Mouse (Mus musculus): ENCODE results near the gene Phf12.

Gene Phf12

DNA sequence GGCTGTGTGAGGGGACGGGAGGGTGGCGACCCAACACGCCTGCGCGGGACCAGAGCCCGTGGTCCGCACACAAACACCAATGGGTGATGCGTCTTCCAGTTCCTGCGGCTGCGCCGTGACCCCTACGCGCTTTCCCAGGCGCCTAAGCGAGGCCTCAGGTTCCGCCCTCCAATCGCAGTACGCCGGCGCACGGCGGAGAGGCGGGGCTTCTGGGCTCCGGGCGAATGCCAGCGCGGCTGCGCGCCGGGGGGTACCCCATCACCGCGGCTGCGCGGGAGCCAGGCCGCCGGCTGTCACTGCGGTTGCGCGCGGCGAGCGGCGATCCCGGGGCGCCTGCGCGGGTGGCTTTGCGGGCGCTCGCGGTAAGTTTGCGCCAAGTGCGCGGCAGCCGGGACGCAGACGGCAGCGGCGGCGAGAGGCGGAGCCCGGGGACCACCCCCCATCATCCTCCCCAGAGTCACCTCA is at the start of gene Phf12:
Gene Phf12 (plus strand): TSS at position 314 of the 465 bp plus-strand sequence.
- DNase-seq (ENCODE audit: low spot score) = peak; percentile 97

DNA sequence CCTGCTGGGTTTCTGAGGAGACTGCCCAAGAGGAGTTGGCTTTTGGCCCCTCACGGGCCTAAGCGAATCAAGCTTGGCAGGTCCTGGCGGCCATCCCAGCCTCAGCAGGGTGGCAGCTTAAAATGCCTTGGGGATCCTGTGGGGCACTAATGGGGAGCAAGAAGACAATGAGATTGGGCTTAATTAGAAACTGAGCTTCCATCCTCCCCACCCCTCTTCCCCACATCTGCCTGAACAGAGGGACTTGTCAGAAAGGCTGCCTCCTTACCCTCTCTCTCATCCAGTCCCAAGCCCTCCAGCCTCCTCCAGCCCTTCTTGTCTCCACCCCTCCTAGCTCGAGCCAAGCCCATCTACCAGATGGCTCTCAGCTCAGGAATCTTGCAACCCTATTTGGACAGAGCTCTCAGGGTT is 48.4 kb upstream of the Phf12 start:
- DNase-seq (ENCODE audit: low spot score) = no peak

DNA sequence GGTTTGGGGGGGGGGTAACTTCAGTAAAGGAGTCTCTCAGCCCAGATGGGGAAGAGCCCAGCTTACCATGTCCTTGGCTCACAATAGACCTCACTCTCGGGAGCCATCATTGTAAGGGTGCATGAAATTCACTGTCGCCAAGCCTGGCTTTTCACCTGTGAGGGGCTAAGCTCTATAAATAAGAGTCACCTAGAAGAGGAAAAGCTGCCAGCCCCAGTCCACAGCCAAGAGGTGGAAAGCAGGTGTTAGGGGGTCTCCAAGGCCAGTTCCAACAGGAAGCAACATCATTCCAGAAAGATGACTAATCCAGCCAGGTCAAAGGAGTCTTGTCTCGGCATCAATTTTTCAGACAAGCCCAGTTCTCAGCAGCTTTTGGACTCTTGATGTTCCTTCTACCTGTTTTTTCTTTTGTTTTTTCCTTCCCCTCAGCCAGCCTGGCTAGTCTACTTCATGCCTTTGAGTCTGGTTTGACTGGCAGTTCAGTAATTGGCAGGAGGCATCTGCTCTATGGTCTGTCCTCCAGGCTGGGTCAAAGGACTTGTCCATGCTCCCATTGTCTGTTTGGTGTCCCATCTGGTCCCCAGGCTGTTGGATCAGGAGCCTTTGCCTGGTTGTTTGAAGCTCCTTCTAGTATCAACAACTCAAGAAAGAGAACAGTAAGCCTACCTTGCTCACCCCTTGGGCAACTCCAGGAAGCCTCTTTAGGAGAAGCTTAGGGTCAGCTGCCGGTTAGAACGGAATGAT is 47.8 kb upstream of the Phf12 start:
- no peak for DNase-seq (ENCODE audit: low spot score)

DNA sequence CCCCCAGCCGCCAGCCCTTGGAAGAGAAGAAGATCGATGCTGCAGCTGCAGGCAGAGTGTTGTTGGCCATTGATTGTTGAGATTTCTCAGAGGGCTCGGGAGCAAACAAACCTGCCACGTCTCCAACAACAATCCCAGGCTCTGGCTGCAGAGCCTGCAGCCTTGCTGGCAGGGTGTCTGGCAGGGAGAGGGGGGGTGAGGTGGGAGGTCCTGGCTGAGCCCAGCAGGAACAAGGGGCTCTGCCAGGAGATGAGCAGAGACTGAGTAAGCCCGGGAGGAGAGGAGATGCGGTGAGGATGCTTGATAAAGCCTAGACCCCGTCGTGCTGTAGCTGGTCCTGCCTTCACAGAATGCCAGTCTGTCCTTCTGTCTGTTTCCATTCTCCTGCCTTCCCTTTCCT is 45.7 kb upstream of the Phf12 start:
- no peak for DNase-seq (ENCODE audit: low spot score)

DNA sequence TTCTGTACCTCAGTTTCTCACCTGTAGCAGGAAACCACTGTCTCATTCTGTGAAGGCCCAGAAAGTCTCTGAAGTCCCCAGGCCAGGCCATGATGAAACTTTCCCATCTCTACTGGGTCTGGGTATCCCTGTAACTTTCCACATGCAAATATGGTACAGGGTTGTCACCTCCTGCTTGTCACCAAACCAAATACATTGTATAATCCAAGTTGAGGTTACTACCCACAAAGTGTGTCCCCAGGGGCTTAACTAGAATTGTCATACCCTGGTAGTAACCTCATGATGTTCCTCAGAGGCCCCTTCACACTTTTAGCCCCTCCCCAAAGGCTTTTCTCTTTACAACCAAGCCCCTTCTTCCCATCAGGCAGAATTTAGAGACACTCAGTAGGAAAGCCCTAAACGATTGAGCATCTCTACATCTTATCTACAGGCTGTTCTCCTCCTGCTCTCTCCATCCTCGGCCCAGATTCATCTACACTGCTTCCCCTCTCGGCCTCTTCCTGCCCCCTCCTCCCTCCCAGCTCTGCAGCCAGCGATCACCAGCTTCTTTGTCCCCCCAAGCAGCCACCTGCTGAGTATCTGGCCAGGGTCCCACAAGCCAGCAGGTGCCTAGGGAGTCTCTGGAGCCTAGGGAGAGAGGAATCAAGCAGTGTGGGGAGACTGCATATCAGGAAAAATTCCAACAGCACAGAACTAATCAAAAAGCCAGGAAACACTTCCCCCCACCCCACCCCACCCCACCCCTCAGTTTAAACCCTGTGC is 44.7 kb upstream of the Phf12 start:
- no peak for DNase-seq (ENCODE audit: low spot score)

DNA sequence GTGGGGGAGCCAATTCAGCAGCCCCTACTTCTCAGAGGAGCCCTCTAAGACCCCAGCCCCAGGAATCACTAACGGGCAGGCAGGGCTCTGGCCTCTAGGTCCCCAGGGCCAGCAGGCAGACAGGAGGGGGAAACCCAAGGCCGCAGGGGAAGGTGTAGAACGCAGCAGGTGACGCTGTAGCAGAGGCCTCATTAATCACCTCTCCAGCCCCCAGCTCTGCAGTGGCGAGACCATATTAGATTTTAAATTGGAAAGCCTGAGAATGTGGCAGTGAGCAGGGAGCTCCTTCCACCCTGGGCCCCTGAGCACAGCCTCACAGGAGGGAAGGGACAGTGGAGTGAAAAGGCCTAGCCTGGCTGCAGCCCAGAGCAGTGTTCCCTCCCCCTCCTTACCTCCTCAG is 40.3 kb upstream of the Phf12 start:
- no peak for DNase-seq (ENCODE audit: low spot score)

DNA sequence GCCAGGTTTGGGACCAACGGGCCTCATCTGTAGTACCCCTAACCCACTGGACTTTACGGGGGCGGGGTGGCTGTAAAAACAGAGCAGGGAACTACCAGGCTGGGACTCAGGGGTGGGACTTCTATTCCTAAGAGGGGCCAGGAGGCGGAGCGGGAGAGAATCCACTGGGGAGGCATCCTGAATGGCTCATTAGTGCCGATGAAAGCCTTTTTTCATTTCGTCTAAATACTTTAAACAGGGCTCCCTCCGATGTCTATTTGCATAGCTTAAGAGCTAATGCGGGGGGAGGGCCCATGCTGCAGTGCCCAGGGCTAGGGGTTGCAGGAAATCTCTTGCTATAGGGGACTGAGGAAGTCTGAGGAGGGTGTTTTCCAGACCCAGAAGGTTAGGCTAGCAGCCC is 34.7 kb upstream of the Phf12 start:
- no peak for DNase-seq (ENCODE audit: low spot score)

DNA sequence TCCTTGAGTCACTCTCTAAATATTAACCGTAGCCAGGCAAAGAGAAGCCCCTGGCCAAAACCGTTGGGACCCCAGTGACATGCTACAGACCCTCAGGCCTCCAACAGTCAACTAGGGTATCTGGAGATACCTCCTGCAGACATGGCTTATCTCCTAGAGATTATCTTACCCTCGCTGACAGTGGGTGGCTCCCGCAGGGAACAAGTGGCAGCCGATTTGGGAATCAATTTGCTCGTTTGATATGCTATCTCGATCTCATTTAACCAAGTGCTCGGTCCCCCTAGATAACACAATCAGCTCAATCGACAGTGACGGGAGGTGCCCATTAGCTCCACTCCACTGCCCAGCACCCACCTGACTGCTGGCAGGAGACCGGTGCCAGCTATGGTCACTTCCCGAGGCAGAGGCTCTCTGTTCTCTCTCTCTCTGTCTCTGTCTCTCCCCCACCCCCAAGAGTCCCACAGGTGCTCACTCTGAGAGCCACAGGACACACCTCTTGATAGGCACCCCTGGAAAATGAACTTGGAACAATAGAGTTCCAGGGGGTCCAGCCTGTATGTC is 32.3 kb upstream of the Phf12 start:
- no peak for DNase-seq (ENCODE audit: low spot score)

DNA sequence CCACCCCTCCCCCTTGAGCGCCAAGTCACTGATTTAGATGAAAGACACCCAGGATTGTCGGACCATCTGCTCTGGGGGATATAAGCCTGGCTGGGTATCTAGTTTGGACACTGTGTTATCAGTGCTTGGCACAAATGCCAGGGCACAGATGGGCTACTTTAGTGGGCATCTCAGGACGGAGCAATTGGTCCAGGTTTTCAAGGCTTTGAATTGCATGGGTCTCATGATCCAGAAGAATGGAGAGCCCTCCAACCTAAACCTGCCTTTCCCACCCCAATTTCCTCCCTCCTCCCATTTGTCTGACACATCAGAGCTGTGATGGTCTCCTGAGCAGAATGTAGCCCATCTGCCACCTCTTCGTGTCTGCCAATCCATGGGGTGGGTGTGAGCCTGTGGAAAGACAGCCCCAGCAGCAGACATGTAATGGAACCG is 31.7 kb upstream of the Phf12 start:
- no peak for DNase-seq (ENCODE audit: low spot score)

DNA sequence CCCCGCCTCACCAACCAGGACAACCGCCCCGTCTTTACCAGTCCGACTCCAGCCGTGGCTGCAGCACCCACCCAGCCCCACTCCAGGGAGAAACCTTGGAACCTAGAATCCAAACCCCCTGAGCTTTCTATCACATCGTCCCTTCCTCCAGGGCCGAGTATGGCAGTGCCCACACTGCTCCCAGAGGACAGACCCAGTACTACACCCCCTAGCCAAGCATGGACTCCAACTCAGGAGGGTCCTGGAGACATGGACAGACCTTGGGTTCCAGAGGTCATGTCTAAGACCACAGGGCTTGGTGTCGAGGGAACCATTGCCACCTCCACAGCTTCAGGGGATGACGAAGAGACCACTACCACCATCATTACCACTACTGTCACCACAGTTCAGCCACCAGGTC is 28.9 kb upstream of the Phf12 start:
- no peak for DNase-seq (ENCODE audit: low spot score)

DNA sequence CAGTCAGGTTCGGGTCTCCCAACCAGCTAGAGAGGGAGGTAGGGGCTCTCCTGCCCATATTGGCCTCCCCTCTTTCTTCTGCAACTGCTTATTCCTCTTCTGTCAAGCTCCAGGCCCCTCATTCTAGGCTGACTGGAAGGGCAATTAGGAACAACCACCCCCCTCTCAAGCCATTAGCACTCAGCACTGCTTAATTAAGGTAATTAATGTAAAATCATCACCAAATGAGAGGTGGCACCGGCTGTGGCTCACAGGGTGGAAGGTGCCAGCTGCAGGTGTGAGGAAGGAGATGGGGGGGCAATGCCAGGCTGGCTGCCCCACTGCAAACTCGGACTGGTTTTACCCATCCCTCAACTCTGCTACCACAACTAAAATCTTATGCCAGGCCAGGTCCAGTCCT is 26.1 kb upstream of the Phf12 start:
- DNase-seq (ENCODE audit: low spot score) = no peak

DNA sequence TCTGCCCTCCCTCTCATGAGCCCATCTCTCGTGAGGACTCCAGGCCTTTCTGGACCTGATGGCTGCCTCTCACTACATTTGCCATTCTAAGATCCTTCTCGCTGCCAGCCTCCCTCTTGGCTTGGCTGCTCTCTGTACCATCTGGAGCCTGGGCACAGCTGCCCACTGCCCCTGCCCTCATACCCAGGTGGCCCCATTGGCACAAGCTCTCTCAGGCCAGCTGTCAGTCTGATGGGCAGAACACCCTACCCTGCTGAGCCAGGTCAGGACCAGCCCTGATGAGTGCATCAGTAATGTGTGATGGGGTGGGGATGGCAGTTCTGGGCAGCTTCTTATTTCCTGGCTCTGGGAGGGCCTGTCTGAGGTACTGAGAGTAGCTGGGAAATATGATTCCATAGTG is 24.3 kb upstream of the Phf12 start:
- no peak for DNase-seq (ENCODE audit: low spot score)

DNA sequence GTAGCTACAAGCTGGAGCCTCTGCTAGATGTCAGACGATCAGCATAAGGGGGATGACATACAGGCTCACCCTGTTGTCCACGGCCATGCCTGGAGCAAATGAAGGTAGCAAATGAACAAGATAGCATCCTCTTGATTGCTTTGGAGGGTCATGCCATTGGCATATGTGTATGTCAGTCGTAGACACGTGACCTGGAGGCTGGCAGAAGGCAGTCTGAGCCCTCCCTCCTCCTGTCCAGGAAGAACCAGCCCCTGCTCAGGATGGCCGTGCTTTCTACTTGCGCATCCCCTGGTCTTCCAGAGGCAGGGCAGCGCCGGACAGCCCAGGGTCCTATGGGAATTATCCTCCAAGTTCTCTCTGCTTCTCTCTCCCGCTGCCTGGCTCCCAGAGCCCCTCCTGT is 23.6 kb upstream of the Phf12 start:
- DNase-seq (ENCODE audit: low spot score) = no peak

DNA sequence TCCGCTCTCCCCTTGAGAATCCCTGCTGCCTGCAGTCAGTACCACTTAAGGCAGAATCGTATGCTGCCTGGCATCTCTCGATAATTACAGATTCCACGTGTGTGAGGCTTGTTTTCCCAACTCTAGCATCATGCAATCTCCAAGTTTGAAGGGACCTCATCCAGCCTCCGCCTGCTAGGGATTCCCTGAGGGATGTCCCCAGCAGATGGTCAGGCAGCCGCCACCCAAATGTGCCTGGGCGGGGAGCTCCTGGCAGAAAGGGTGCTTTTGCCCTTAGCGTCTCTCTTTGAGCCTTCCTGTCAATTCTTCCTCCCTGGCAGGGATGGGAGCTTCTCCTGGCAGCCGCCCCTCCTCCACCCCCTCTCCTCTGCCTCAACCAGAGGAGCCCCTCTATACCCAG is 22.4 kb upstream of the Phf12 start:
- DNase-seq (ENCODE audit: low spot score) = no peak

DNA sequence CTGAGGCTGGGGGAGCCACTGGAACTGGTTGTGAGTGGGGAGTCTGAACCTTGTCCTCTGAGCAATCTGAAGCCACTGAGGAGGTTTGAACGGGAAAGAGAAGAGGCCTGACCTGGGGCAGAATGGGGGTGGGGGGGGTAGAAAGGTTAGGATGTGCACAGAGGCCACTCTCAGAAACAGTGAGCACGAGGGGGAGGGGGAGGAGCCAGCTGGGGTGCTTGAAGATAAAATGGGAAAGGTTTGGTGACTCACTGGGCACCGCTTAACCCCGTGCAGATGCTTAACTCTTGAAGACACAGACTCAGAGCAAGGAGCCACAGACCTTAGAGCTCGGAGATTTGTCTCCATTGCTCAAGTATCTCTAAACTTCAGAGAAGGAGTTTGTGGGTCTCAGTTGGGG is 21.7 kb upstream of the Phf12 start:
- DNase-seq (ENCODE audit: low spot score) = no peak

DNA sequence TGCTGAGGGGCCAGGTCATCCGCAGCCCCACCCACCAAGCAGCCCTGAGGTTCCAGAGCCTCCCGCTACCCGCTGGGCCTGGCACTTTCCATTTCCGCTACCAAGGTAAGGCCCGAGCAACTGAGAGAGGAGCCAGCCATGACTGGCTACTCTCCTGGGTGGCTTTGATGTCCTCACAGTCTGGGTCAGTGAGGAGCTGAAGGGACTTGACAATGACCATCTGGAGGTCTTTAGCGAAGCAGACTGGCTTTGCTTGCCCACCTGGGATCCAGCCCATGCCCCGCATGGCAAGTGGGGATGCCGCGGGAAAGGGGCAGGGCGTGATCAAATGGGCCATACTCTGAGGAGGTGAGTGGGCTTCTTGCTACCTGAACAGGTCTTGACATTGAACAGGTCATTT is 19.6 kb upstream of the Phf12 start:
- DNase-seq (ENCODE audit: low spot score) = no peak

DNA sequence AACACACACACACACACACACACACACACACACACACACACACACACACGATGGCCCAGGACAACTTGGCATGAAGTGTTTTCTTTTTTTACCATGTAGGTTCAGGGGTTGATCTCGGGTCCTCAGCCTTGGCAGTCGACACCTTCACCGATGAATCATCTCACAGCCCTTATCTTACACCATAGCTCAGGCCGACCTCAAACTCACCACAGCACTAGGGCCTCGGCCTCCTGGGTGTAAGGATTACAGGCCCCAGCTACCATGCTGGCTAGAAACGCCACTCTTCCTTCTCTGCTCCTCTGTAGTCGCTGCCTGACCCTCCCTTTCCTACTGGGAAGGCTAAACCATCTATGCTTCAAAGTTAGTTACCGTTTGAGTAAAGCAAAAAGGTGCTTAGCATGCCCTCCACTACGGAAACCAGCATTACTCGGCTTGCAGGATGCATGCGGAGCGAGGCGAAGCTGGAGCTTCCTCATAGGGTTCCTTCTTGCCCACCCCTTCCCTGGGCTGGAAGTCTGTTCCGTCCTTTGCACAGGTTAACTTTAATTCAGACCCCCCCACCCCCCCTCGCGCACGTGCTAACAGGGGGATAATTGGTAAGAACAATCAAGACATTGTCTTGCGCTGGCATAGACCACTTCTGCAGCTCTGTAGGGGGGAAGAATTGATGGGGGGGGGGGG is 18.0 kb upstream of the Phf12 start:
- no peak for DNase-seq (ENCODE audit: low spot score)

DNA sequence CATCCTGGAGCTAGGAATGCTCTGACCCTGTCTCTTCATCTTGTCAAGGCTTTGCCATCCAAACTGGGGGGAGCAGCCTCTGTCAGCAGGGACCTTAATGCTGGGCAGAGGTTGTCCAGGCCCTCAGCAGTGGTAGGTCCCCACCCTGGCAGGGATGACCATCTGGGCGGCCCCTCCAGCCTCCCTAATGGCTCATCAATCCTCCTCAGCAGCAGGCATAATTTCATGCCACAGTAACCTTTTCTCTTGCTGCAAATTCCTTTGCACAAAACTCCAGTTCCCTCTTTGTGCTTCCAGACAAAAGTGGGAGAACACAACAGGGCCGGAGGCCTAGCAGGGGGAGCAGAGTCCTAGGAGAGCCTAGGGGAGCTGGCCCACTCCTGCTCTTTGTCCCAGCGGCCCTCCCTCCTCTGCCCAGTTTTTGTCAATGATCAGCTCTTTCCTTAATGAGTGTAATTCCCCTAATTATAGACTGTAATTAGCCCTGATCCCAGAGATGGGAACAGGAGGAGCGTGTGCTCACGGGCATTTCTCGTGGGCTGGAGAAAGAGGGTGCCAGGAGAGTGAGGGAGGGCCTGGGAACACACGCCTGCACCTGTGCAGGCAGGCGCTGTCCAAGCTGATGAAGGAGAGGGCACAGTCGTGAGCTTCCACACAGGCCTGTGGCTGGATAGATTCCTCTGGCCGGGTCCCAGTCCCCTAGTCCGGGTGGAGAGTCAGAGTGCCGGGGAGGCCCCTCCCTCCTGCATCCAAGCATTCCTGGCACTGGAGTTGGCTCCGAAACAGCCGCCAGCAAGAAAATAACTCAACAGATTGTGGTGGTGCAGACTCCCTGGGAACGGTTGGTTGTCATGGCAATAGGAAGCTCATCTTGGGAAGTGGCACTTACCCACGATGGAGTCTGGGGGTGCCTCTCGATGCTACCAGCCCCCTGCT is 17.2 kb upstream of the Phf12 start:
- DNase-seq (ENCODE audit: low spot score) = no peak

DNA sequence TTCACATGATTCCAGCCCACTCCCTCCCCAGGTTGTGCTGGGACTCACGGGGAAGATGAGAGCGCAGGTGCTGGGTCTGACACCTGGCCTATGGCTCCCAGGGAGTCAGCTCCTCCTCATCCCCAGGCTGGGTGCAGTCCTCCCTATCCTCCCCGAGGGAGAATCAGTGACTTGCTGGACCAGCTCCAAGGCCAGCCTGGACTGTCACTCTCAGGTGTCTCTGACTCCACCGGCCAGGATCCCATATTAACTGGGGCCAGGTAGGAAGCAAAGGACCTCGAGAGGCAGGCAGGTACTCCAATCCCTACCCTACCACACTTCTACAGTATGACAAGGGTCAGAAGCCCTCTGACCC is 16.5 kb upstream of the Phf12 start:
- no peak for DNase-seq (ENCODE audit: low spot score)

DNA sequence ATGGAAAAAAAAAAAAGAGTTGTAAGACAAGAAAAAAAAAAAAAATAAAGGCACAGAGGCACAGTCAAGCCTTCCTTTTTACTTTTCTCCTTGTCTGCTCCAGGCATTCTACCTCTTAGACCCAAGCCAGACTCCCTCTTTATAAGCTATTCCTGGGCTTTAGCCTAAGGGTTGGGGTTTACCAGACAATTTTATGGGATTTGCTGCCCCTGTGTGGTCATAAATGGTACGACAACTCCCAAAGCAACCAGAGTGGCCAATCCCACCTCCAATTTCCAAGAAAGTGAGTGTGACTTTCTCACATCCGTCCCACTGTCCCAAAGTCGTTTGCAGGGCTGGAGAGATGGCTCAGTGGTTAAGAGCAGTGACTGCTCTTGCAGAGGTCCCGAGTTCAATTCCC is 15.4 kb upstream of the Phf12 start:
- peak; percentile 75 for DNase-seq (ENCODE audit: low spot score)

DNA sequence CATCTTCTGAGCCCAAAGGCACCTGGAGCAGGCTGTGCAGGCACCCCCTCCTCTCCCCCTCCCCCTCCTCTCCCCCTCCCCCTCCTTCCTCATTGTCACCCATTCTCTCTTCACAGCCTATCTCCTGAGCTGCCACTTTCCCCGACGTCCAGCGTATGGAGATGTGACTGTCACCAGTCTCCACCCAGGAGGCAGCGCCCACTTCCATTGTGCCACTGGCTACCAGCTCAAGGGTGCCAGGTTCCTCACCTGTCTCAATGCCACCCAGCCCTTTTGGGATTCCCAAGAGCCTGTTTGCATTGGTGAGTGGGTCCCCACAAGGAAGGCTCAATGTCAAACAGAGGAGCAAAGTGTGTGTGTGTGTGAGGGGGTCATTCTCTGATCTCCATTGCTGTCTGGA is 13.8 kb upstream of the Phf12 start:
- DNase-seq (ENCODE audit: low spot score) = no peak

DNA sequence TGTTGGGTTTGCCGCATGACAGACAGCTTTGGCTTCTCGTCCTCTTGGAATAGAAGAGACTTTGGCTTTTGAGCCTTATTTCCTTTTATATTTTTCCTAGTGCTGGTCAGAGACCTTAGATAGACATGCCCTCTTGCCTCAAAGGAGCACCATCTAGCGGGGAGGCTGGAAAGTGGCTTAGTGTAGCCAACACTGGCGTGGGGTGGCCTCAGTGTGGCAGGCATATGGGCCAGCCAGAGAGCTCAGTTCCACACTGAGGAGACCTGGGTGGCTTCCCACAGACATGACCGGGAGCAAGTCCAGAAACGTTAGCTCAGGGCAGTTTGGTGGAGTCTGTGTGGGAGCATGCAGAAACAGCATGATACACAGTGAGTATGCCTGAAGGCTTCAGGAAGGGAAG is 11.8 kb upstream of the Phf12 start:
- DNase-seq (ENCODE audit: low spot score) = no peak

Measured in ovary, postnatal 14 days (tissue).